Mouse (Mus musculus) cerebellum, adult 11-12 months (tissue): ENCODE data around the gene Ylpm1.
A peak's percentile ranks its signal among the peaks of the same experiment; 100 is the strongest.

ENCODE experiments used
- DNase-seq: peaks from one replicate; pipeline ENCODE4 v3.0.0; 2022

Ylpm1 gene

DNA sequence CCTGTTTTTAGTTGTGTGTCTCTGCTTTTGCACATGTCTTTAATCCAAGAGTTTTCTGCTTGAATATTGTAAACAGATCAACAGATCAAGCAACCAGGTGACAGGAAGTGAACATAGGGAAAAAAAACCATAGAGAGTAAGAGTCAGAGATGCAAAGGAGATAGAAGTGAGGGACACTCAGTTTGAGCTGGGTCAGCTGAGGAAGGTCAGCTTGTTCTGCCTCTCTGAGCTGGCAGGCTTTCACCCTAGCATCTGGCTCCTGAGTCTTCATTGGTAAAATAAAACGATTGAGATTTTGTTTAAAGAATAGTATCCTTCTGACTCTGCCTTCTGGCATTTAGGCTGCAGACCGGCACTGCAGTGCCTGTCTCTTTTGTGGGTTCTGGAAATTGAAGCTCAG is 14.4 kb downstream of the Ylpm1 start:
- DNase-seq, result no peak

DNA sequence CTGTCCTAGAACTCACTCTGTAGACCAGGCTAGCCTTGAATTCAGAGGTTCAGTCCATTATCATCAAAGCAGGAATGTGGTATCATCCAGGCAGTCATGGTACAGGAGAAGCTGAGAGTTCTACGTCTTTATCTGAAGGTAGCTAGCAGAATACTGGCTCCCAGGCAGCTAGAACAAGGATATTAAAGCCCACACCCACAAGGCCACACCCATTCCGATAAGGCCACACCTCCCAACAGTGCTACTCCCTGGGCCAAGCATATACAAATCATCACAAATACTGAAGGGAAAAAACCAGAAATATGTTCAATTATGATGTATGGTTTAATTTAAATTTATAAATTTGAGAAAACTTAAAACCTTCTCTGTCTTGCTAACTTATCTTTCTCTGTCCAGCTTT is 16.1 kb downstream of the Ylpm1 start:
- no peak for DNase-seq

DNA sequence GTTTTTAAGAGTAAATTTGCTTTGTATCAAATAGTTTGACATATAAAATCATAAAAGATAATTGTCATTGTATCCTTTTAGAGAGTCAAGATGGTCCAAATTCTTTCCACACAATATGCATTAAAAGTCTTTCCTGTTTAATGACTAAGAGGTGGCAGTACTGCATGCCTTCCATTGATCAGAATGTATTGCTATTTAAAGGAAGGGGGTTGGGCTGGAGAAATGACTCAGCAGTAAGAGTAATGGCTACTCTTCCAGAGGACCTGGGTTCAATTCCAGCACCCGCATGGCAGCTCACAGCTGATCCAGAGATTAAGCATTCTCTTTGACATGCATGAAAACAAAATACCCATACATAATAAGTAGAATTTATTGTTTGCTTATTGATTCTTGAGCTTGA is 25.9 kb downstream of the Ylpm1 start:
- no peak for DNase-seq

DNA sequence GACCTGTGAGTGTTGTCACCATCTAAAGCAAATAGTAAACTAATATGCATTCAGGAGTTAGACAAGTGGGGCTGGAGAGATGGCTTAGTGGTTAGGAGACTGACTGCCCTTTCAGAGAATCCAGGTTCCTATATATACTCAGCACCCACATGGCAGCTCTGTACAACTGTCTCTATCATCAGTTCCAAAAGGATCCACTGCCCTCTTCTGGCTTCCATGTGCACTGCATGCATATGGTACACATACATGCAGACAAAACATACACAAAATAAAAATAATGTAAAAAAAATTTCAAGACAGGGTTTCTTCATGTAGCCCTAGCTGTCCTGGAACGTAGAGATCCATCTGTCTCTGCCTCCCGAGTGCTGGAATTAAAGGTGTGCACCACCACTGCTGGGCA is 36.6 kb downstream of the Ylpm1 start:
- no peak for DNase-seq

DNA sequence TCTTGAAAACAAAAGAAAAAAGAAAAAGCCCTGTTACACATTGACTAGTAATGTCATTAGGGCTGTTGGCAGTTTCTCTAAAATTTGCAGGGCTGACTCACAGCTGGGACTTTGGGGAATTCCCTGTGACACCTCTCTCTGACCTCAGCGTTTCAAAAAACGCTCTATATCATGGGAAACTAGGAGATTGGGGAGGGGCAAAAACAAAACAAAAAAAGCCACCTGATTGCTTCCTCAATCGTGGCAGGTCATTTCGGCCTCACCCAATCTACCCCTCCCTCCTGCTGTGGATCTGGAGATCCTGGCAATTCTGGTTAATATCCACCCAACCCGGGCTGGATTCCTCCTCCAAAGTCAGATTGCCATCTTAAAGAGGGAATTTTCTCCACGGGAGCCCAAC is 55.1 kb downstream of the Ylpm1 start:
- DNase-seq, result no peak

DNA sequence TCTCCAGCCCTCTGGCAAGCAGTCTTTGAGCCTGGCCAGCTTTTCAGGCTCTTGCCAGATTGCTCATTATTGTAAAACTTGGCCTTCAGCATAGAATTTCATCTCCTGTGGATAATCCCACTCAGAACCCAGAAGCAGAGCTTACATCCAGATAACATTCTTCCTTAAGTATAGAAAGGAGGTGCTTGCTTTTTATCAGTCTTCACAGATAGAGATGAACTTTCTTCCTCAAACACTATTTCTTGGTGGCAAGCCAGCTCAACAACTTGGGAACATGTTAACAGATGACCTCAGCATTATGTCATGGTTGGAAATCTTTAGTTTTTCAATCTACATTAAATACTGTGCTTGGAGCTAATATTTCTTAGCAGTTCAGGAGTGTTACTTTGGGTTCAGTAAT is 74.9 kb downstream of the Ylpm1 start:
- DNase-seq, result no peak

DNA sequence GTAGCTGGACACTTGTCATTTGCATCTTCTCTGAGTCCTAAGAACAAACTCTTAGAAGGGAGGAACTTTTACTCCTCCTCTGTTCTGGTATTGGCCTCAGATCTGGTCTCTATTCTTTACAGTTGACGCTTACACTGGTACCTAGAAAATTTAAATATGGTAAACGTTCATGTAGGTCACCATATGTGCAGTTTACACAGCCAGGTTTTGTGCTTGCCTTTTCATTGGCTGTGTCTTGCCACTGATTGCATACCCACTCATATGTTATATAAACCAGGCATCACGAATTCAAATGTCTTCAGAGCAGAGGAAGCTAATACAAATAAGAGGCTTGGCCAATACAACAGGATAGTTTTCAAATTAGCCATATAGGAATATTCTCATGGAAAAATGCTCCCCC is 81.0 kb downstream of the Ylpm1 start:
- DNase-seq, result peak; percentile 22

DNA sequence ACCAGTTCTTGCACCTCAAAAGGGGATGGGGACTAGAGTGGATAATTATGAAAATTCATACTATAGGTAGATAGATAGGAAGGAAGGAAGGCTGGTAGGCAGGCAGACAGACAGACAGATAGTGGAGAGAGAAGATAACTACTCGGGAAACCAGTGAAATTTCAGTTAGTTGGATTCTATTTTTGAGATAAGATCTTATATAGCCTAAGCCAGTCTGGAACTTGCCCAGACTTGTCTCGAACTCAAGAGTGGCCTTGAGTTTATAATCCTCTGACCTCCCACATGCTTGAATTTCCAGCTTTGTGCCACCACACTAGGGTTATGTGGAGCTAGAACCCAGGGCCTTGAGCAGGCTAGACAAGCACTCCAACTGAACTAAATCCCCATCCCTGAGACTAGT is 88.1 kb downstream of the Ylpm1 start:
- no peak for DNase-seq

DNA sequence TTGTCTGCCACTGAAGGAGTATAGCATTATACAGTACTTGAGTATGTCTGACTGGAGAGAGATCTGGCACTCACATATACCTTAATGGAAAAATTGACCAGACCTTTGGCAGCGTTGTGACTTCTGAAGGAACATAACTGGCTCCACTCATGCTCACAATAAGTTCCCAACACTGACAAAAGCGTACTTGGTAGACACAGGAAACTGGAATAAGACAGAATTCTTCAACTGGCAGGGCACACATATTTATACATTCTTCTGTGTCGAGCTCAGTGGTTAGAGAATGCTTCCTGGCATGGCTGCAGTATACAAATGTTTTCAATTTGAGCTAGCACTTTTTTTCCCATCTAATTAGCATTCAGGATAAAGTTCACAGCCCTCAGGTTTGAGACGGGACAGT is 88.8 kb downstream of the Ylpm1 start:
- no peak for DNase-seq

DNA sequence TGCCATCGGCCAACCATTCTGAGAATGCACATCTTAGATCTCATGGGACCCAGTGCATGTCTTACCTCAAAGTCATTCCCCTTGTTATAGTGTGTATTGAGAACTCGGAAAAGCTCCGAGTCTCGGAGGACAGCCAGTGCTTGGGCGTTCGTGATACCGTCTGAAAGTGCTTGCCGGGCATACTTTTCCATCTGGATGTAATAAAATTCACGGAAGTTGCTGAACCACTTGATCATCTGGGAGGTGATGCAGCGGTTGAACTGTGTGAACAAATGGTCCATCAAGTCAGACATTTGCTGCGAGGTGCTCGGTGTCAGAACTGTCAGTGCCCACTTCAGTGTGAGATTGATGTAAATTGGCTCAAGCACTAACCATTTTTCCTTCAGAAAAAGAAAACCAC is 91.7 kb downstream of the Ylpm1 start:
- DNase-seq, result no peak

DNA sequence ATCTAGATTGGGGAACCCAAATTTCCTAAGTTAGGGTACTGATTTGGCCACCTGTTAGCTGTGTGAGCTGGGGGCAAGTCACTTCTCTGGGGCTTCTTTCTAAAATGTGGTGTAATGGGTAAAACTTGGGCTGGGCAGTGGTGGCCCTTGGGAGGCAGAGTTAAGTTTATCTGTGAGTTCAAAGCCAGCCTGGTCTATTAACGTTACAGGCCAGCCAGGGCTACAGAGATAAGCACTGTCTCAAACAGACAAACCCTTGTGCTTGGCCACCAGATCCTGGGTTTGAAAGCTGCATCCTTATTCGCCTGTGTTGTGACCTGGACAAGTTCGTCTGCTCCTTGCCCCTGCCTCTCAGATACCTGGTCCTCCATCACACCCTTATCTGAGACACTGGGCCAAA is 95.1 kb downstream of the Ylpm1 start:
- no peak for DNase-seq

DNA sequence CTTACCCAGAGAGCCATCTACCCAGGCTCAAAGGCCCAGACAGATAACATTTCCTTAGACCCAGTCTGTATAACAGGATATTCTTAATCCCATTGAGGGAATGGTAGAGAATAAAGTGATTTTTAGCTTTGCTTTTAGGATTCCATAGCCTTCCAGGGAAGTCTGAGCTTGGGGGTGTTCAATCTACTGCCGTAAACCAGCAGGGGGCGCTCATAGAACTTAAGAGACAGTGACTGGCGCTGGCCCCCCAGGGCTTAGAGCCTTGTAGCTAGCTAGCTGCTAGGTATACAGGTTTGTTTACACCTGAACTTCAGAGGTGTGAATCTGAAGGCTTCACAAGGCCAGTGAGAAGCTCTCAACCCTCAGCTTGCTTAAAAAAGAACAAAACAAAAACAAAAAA is 96.1 kb downstream of the Ylpm1 start:
- peak; percentile 49 for DNase-seq

DNA sequence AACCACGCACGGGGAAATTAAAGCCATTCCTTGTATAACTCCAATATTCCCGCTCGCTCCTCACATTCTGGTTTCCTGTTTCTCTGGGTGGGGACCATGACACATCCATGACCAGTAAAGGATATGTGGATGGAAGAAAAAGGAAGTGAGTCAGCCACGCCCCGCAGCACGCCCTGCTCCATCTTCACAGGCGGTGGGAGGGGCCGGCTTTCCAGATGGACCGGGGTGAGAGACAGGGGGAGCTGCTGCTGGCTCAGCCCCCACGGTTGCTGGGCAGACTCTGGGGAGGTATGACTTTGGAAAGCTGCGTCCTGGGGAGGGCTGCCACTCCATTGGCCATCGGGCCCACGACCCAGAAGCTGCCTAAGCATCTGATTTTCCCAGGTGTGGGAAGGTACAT is 97.9 kb downstream of the Ylpm1 start:
- DNase-seq, result no peak

DNA sequence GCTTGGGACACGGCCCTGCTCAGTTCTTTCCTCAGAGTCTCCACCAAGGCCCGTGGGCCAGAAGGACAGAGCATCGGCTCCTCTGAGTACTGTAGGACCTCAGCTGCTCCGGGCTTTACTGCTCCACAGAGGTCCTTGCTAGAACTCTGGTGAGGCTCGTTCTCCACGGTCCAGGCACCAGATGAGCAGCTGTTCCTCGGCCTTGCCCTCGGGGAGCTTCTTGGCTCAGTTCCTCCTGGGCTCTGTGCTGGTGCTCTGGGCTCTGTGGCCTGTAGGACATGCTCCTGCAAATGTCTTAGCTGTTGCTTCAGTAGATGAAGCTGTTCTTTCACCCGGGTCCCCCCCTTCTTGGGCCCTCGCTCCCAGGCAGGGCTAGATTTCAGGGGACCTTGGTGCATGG is 98.6 kb downstream of the Ylpm1 start:
- DNase-seq, result no peak

DNA sequence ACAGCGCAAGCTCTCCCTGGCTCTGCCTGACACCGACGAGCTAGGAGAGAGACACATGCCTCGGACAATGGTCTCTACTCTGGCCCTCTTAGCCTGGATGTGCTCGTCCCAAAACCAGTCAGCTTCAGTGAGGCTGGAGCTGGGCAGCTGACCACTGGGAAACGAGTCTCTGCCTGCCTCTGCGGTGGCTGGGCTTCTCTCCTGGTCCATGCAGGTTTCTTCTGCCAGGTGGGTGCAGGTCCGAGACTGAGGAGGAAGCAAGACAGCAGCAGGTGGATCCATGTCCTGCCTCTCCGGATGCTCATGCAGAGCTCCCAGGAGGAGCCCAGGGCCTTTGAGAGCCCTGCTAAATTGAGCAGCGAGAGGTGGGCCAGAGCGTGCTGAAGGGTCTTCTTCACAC is 99.0 kb downstream of the Ylpm1 start:
- DNase-seq, result no peak

DNA sequence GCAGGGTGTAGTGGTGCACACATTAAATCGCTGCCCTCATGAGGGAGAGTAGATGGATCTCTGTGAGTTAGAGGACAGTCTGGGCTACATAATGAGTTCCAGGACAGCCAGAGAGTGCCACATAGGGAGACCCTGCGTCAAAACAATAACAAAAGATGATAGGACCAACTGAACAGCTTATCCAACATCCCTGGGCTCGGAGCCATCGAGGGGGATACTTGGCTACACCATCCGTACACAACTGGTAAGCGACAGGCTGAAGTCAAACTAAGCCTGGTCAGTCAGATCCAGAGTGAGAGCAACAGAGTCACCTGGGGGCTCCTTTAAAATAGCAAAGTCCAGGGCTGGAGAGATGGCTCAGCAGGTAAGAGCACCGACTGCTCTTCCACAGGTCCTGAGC is 99.7 kb downstream of the Ylpm1 start:
- no peak for DNase-seq

DNA sequence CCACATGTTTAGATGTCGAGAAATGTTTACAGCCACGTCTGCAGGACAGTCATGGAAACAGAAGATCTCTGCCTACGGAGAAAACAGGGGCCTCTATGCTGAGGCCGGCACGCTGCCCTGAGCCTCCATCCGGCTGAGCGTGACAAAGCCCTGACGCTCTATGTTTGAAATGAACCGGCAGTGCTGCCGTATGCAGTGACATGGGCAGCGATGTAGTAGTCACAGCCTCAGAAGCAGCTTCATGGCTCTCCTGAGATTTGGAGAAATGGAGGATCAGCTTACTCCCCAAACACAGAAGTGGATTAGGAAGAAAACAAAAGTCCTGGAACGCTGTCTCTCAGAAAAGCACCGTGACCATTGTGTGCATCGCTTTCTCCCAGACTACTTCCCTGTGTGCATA is 104.9 kb downstream of the Ylpm1 start:
- no peak for DNase-seq

DNA sequence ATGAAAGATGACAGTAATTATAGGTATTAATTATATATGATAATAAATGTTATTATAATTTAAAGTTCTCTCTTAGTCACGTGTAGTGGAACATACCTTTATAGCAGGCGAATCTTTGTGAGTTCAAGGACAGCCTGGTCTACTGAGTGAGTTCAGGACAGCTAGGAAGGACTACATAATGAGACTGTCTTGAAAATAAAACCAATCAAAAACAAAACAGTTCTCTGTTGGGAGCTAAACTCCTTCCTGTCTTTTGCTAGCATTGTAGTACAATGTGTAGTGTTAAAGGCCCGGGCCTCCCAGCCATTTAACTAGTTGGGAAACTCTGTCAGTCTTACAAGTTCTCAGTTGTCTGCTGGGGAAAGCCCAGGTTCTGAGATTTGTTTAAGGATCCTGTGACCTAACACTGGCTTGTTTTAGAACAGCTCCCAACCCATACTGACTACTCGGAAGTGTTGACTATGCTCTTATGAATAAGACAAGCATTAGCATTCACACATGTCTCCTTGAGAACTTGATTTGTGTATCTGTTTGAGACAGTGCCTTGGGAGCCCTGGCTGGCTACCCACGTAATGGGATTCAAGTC is 105.5 kb downstream of the Ylpm1 start:
- no peak for DNase-seq

DNA sequence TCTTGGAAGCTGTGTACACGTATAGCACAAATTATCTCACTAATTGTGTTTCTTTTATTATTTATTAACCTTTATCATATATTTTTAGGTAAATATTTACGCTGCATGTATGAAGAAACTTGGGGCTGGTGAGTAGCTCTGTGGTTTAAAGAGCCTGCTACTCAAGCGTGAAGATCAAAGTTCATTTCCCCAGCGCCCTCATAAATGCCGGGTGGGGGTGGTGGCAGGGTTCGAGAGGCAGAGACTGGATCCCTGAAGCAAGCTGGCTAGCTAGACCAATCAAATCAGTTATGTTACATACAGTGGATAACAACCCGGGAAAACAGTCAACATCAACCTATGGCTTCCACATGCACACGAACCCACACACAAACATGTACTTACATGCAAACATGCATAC is 107.0 kb downstream of the Ylpm1 start:
- no peak for DNase-seq

DNA sequence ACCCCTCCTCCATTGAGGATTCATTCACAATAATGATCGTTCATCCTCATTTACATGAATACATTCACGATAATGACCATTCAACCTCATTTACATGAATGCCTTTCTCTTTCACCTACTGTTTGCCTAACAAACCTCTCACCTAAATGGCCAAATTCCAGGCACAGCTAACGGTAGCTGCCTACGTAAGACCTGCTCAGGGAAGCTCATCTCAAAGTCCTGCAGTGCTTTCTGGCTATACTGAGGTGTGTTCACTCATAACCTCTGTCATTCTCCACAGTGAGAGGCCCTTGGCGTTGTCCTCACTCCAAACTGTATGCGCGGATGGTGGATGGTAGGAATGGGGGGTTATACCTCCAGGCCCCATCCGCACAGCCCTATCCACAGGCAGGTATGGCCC is 108.7 kb downstream of the Ylpm1 start:
- DNase-seq, result no peak

DNA sequence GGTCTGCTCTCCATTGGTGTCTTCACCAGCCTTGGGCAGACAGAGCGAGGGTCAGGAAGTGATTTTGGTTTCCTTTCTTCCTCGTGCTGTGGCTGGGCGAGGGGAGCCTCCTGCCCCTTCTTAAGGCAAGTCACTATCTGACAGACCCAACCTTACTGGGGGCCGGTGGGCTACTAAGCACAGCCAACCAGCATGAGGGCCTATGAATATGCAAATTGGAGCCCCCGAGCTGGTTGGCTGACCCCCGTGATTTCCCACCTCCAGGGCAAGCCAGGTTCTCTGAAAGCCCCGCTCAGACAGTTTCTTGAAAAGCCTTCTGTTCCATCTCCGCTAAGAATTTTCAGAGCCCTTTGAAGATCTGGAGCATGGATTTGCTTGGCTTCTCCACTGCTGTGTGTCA is 110.2 kb downstream of the Ylpm1 start:
- DNase-seq, result no peak

DNA sequence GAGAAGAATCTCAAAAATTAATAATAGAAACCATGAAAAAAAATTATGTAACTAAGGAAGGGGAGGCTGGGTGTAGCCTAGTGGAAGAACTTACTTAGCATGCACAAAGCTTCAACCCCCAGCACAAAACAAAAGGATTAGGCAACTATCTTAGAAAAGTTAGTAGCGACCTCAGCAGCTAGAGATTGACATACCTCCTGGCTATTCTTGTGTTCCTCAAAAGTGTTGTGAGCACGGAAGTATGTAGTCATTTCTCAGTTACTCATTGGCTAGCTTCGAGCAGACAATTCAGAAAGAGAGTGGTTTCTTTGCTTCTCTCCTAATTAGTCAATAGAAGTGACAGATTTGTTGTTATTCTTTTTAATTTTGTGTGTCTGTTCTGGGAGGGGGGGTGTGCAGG is 112.5 kb downstream of the Ylpm1 start:
- no peak for DNase-seq

DNA sequence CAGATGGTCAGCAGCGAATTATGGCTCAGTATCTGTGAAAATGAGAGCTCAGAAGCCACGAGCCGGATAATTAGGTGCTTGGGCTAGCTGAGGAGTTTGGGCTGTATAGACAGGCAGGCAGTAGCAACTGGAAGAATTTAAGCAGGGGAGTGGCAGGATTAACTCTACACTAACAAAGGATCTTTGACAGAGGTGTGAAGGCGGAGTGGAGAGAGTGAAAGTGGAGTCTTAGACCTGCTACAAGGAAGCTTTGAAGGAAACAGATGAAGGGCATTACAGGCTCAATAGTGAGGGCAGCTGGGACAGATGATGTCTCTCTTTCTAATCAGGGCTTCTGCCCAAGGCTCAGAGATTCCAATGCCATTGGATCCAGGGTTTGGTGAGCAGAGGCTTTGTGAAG is 113.3 kb downstream of the Ylpm1 start:
- no peak for DNase-seq

DNA sequence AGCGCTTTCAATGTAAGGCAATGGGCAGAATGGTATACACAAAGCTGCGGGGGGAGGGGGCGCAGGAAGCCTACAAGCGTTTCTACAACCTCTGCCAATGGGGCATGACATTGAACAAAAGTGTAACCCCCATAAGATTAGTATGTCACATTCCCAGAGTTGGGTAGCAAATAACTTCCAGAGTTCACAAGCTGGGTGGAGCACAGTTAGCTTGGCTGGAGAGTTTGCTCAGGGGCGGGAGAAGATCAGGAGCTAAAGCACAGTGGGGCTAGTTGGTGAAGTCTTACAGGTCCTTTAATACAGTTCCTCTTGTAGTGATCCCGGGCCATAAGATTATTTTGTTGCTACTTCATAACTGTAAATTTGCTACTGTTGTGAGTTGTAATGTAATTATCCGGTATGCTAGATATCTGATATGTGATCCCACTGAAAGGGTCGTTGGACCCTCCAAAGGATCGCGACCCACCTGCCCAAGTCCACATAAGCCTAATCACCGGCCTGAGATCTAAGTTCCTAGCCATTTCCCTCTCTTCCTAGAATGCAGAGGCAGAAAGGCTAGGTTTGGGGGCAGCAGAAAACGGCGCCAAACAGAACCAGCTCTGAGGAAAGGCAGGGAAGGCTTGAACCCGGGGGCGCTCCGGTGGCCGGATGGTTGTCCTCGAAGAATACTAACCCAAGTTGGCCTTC is 114.0 kb downstream of the Ylpm1 start:
- no peak for DNase-seq
